Mouse (Mus musculus) limb, embryonic 15.5 days (tissue): ENCODE measurements around the gene Nos1. TPM values are rescaled to one million over a fixed set of nuclear protein-coding genes. Genes with fewer than 3 reads are reported as not detected.
"Not testable (repeated sequence)": the region's sequence is repeated elsewhere in the genome, so short reads cannot be mapped to it uniquely, and the experiment has no call there.

Source experiments
- ATAC-seq: fragments of 200-750 bp; cut with Nextera tagmentation; 2 replicates; pipeline ENCODE4 v1.8.0; 2017; ENCODE audit warnings: low read depth, moderate TSS enrichment; ENCODE audit not compliant: insufficient number of reproducible peaks, low FRiP score, low TSS enrichment
- H3K27ac ChIP-seq: fragments of 300-500 bp; sonication (generic); 2 replicates; pipeline ENCODE4 v1.5.1; 2015; ENCODE audit warnings: moderate library complexity, mild to moderate bottlenecking, inconsistent platforms
- H3K27me3 ChIP-seq: fragments of 300-500 bp; sonication (generic); 2 replicates; pipeline ENCODE4 v1.6.1; 2015; ENCODE audit warnings: inconsistent platforms
- H3K36me3 ChIP-seq: fragments of 300-500 bp; sonication (generic); 2 replicates; pipeline ENCODE4 v1.6.1; 2015; ENCODE audit warnings: inconsistent platforms
- H3K4me1 ChIP-seq: fragments of 300-500 bp; sonication (generic); 2 replicates; pipeline ENCODE4 v1.6.1; 2015; ENCODE audit warnings: inconsistent platforms
- H3K4me2 ChIP-seq: fragments of 300-500 bp; sonication (generic); 2 replicates; pipeline ENCODE4 v1.6.1; 2015; ENCODE audit warnings: mild to moderate bottlenecking, inconsistent platforms
- H3K4me3 ChIP-seq: fragments of 300-500 bp; sonication (generic); 2 replicates; pipeline ENCODE4 v1.5.1; 2015; ENCODE audit warnings: mild to moderate bottlenecking, inconsistent platforms
- H3K9ac ChIP-seq: fragments of 300-500 bp; sonication (generic); 2 replicates; pipeline ENCODE4 v1.6.1; 2015; ENCODE audit warnings: inconsistent platforms
- H3K9me3 ChIP-seq: fragments of 300-500 bp; sonication (generic); 2 replicates; pipeline ENCODE4 v1.6.1; 2016; ENCODE audit warnings: inconsistent platforms
- WGBS: fragments of 180-500 bp; shearing (Covaris S2); methylation state at CpG from one replicate; pipeline ENCODE4 v1.1.7; 2015; 5-methylcytosine and 5-hydroxymethylcytosine counted together
- polyA plus RNA-seq: library from polyadenylated mRNA; unstranded; fragments of >200 nt; fragmentation: Nextera tagmentation; extraction: Ambion mirVana; gene quantifications from 2 replicates; pipeline ENCODE4 v1.2.1, GENCODE M21; 2015

Gene Nos1
- polyA plus RNA-seq, 1 experiment from 2014 or later, result 1.2 TPM

DNA sequence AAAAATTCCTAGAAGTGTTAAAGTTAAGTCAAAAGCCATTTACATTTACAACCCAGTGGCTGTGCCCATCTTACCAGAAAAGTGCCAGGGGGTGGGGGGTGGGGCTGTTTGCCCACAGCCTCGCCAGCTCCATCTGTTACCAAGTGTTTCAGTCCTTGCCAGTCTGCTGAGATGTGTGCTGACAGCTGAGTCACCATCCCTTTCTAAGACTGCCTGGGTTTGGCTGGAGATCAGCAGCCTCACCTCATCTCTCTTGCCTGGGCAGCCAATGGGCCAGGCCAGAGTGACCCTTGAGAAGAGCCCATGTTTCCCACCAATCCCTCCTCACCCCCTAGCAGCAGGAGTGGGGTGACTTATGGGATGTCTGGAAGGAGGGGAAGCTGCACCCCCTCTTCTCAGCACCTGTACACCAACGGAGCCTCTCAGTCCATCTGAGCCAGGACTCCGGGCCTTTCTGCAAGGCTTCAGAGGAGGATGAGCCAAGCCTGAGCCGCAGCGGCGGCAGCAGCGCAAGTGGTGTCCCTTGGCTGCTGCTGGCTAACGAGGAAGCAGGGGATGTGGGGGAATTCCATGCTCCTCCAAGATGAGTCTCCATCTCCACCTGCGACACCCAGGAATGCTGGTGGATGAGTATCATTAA is 100.2 kb downstream of the Nos1 start:
- H3K9me3 ChIP-seq, result no peaks in the 10 kb centered on the region
- H3K4me2 ChIP-seq, result no peak overlapping the region
- no peak overlapping the region for H3K9ac ChIP-seq
- no peak overlapping the region for H3K4me3 ChIP-seq
- no peaks in the 10 kb centered on the region for H3K27me3 ChIP-seq
- H3K27ac ChIP-seq, result no peak overlapping the region
- no peaks in the 10 kb centered on the region for H3K4me1 ChIP-seq
- ATAC-seq, result no peak
- WGBS, result 85% methylated on average over 9 of the region's 9 CpGs
- H3K36me3 ChIP-seq, result no peaks in the 10 kb centered on the region

DNA sequence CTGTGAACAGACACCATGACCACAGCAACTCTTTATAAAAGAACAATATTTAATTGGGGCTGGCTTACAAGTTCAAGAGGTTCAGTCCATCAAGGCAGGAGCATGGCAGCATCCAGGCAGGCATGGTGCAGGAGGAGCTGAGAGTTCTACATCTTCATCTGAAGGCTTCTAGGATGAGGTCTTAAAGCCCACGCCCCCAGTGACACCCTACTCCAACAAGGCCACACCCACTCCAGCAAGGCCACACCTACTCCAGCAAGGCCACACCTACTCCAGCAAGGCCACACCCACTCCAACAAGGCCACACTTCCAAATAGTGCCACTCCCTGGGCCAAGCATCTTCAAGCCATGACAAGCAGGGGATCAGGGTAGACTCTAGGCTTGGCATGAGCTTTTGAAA is 101.6 kb downstream of the Nos1 start:
- H3K9me3 ChIP-seq, H3K4me1 ChIP-seq, ATAC-seq, H3K27me3 ChIP-seq, H3K9ac ChIP-seq, H3K27ac ChIP-seq, H3K36me3 ChIP-seq, H3K4me2 ChIP-seq, H3K4me3 ChIP-seq: not testable (repeated sequence)
- WGBS, result 65% methylated on average over 1 of the region's 1 CpGs

DNA sequence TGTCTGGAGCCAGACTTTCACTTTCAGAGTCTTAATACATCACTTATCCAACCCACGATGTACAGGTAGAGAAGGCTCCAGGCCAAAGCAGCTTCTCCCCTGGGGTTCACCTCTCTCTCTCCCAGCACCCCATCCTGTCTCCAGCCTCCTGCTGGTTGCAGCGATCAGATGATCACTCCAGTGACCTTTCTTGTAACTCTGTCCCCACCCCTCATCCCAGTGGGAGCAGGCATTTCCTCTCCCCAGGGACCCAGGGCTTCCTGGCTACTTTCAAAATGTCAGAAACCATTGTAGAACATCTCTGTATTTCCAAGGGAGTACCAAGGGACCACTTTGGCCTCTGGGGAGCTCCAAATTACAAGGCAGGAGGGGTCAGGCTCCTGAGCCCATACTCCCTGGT is 104.2 kb downstream of the Nos1 start:
- no peaks in the 10 kb centered on the region for H3K36me3 ChIP-seq
- 67% methylated on average over 2 of the region's 2 CpGs for WGBS
- no peak overlapping the region for H3K4me2 ChIP-seq
- H3K4me3 ChIP-seq, result no peak overlapping the region
- no peak overlapping the region for H3K27ac ChIP-seq
- no peaks in the 10 kb centered on the region for H3K27me3 ChIP-seq
- ATAC-seq, result no peak
- no peaks in the 10 kb centered on the region for H3K9me3 ChIP-seq
- H3K9ac ChIP-seq, result no peak overlapping the region
- H3K4me1 ChIP-seq, result peaks cover 4% of the 10 kb centered on the region; the same call in 1 of the 2 replicates

DNA sequence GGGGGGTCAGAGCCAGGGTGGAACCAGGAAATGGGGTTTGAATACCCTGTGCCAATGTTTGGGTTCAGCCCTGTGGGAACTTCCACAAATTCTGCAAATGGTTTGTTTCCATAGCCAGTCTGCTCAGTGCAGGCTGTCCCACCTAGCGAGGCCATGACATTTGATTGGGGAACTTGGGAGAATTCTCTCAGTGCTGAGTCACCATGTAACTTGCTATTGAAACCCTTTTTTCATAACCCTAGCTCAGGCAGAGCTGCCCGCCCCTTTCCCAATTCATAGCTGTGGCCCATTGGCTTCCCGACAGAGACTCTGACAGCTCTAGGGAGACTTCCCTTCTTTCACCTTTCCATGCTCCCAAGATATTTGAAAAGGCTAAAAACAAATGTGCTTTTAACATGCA is 107.3 kb downstream of the Nos1 start:
- Histone ChIP-seq H3K27me3 (no peaks in the 10 kb centered on the region), H3K27ac (no peak overlapping the region), H3K4me1 (peaks cover 4% of the 10 kb centered on the region; the same call in 1 of the 2 replicates), H3K4me3 (no peak overlapping the region), H3K36me3 (no peaks in the 10 kb centered on the region), H3K9me3 (no peaks in the 10 kb centered on the region), H3K4me2 (no peak overlapping the region), H3K9ac (no peak overlapping the region)
- WGBS, result 75% methylated on average over 3 of the region's 3 CpGs
- no peak for ATAC-seq

DNA sequence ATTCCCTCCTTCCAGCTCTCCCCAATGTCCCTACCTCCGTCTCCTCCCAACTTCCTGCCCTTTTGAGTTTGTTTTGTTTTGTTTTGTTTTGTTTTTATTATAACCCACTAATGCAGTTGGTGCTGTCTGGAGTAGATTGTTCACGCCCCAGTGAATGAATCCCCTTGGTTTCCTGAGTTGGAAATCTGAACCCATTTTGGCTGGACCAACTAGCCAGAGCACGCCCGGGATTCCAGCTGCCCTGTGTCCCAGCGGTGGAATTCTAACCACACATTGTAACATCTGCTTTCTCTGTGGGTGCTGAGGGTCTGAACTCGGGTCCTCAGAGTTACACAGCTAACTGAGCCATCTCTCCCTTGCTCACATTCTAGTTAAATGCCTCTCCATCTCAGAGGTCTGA is 108.1 kb downstream of the Nos1 start:
- Histone ChIP-seq H3K9ac (no peak overlapping the region), H3K9me3 (no peaks in the 10 kb centered on the region), H3K27ac (no peak overlapping the region), H3K4me2 (no peak overlapping the region), H3K36me3 (no peaks in the 10 kb centered on the region), H3K4me1 (peaks cover 4% of the 10 kb centered on the region; the same call in 1 of the 2 replicates), H3K27me3 (no peaks in the 10 kb centered on the region), H3K4me3 (no peak overlapping the region)
- no peak for ATAC-seq
- WGBS, result 40% methylated on average over 6 of the region's 6 CpGs

DNA sequence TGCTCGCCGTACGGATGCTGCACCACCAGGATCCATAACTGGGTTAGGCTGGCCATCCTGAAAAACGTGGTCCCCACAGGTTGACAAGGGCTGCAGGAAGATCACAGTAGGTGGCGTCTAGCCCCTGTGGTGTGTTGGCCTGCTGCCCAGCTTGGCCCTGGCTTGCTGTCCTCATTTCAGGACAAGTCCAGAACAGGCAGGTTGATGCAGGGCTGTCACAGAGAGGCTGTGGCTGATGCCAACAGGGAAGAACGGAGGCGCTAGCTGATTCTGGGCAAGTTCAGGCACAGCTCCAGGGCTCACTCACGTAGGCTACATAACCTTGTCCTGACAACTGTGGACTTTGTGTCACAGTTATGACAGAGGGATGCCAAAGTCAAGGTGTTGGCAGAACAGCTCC is 108.7 kb downstream of the Nos1 start:
- Histone ChIP-seq H3K4me2 (no peak overlapping the region), H3K4me1 (peaks cover 4% of the 10 kb centered on the region; the same call in 1 of the 2 replicates), H3K36me3 (no peaks in the 10 kb centered on the region), H3K4me3 (no peak overlapping the region), H3K27me3 (no peaks in the 10 kb centered on the region), H3K27ac (no peak overlapping the region), H3K9me3 (no peaks in the 10 kb centered on the region), H3K9ac (no peak overlapping the region)
- no peak for ATAC-seq
- 61% methylated on average over 8 of the region's 8 CpGs for WGBS

DNA sequence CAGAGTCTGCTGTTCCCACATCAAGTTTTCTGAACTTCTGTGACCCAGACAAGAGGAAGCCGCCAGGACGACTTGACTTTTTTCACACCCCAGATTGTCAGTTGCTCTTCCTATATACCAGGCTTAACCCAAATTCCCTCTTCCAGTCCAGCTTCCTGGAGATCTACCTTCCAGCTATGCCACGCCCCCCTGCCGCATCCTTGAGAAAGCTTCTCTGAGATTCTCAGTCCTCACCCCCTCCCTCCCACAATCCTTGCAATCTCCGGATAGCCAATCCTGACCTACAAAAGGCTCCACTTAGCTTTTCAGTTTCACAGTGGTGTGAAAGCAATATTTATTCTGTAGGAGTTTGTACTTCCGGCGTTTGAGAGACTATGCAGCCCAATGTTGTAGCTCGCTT is 110.0 kb downstream of the Nos1 start:
- Histone ChIP-seq H3K4me1 (peaks cover 4% of the 10 kb centered on the region; the same call in 1 of the 2 replicates), H3K9me3 (no peaks in the 10 kb centered on the region), H3K4me2 (no peak overlapping the region), H3K4me3 (no peak overlapping the region), H3K27ac (no peak overlapping the region), H3K36me3 (no peaks in the 10 kb centered on the region), H3K27me3 (no peaks in the 10 kb centered on the region), H3K9ac (no peak overlapping the region)
- WGBS, result 70% methylated on average over 8 of the region's 8 CpGs
- no peak for ATAC-seq

DNA sequence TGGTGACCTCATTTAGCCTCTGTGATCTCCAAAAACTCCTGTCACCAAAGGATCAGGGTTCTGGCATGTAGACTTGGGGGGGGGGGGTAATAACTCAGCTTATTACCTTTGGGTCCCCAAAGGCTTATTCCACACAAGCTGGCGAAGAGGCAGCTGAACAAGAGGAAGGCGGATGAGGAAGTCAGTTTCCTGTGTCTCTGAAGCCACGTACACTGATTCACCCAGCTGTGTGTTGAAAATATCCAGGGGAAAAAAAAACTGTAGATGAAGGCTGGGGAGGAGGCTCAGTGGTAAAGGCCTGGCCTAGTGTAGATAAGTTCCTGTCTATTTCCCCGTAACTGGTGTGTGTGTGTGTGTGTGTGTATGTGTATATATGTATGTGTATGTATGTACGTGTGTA is 110.7 kb downstream of the Nos1 start:
- H3K4me3 ChIP-seq, result no peak overlapping the region
- no peak overlapping the region for H3K4me2 ChIP-seq
- H3K36me3 ChIP-seq, result no peaks in the 10 kb centered on the region
- H3K4me1 ChIP-seq, result peaks cover 4% of the 10 kb centered on the region; the same call in 1 of the 2 replicates
- no peak for ATAC-seq
- no peaks in the 10 kb centered on the region for H3K27me3 ChIP-seq
- 72% methylated on average over 5 of the region's 5 CpGs for WGBS
- H3K27ac ChIP-seq, result no peak overlapping the region
- H3K9ac ChIP-seq, result no peak overlapping the region
- H3K9me3 ChIP-seq, result no peaks in the 10 kb centered on the region

DNA sequence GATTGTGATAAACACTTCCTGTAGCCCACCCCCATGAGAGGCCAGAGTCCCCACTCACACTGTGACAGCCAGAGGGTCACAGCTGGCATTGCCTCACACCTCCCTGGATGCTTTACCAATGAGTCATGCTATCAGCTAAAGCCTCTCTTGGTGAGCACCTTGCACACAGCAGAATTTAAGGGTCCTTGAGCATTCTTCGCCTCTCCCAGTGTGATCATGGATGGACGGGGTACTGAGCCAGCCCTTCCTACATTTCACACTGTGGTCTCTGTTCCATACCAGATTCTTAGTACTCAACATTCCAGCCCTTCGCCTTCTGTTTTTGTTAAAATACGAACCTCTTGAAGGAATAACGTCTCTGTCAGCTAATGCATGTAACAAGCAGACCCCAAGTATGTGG is 113.2 kb downstream of the Nos1 start:
- WGBS, result 81% methylated on average over 5 of the region's 5 CpGs
- no peak overlapping the region for H3K4me3 ChIP-seq
- H3K9ac ChIP-seq, result no peak overlapping the region
- no peaks in the 10 kb centered on the region for H3K9me3 ChIP-seq
- H3K36me3 ChIP-seq, result no peaks in the 10 kb centered on the region
- H3K4me1 ChIP-seq, result peaks cover 18% of the 10 kb centered on the region
- no peak overlapping the region for H3K4me2 ChIP-seq
- H3K27ac ChIP-seq, result no peak overlapping the region
- ATAC-seq, result no peak
- no peaks in the 10 kb centered on the region for H3K27me3 ChIP-seq

DNA sequence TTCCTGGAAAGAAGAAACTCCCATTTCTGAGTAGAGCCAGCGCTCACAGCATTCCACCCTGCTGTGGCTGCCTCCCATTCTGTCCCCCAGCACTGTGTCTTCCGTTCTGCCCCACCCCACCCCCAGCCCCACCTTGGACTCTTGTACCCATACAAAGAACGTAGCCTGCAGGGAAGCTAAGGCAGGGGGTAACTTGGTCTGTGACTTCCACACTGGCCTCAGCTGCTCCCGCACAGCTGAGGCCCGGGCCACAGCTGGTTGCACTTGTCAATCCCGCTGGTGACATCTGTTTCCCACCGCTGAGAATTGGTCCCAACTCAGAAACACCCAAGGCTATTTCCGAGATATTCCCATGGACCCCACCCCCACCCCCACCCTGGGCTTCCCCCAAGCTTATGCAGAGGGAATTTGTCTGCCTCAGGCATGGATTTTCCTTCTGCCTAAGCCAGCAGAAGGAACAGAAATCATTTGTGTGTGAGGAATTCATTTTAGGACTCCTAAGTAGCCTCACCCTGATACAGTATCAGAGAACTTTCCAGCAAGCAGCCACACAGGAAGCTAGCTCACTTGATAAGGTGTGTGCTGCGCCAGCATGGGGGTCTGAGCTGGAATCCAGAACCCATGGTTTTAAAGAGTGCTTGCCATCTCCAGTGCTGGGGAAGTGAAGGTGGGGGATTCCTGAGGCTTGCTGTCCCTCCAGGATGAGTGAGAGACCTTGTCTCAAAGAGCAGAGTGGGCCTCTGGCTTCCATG is 117.4 kb downstream of the Nos1 start:
- no peaks in the 10 kb centered on the region for H3K36me3 ChIP-seq
- WGBS, result 12% methylated on average over 9 of the region's 9 CpGs
- H3K4me1 ChIP-seq, result peaks cover 16% of the 10 kb centered on the region
- no peak overlapping the region for H3K9ac ChIP-seq
- peak; percentile 64; the same call in 1 of the 2 replicates for ATAC-seq
- no peak overlapping the region for H3K4me2 ChIP-seq
- H3K9me3 ChIP-seq, result no peaks in the 10 kb centered on the region
- H3K27me3 ChIP-seq, result no peaks in the 10 kb centered on the region
- peak overlapping the region; percentile 27; the same call in 1 of the 2 replicates for H3K27ac ChIP-seq
- H3K4me3 ChIP-seq, result no peak overlapping the region

DNA sequence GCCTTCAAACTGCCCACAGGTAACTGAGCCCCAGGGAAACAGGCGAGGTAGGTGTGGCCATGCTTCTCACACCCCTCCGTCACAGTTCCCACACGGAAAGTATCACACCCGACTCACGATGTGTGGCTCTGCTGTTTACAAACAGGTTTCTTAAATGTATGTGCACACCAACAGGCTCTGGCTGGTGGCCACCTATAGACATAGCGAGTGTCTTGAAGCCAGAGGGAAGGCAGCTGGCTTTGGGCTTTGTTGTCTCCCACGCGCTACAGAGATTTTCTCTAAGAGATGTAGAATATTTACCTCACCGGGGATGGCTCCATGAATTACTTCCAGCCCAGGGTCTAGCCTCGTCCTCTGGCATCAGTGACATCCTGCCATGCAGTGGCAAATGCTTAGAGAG is 118.5 kb downstream of the Nos1 start:
- H3K27me3 ChIP-seq, result no peaks in the 10 kb centered on the region
- H3K36me3 ChIP-seq, result no peaks in the 10 kb centered on the region
- no peaks in the 10 kb centered on the region for H3K9me3 ChIP-seq
- no peak for ATAC-seq
- no peak overlapping the region for H3K4me3 ChIP-seq
- H3K9ac ChIP-seq, result no peak overlapping the region
- no peak overlapping the region for H3K27ac ChIP-seq
- peaks cover 16% of the 10 kb centered on the region for H3K4me1 ChIP-seq
- WGBS, result 55% methylated on average over 10 of the region's 10 CpGs
- H3K4me2 ChIP-seq, result no peak overlapping the region

DNA sequence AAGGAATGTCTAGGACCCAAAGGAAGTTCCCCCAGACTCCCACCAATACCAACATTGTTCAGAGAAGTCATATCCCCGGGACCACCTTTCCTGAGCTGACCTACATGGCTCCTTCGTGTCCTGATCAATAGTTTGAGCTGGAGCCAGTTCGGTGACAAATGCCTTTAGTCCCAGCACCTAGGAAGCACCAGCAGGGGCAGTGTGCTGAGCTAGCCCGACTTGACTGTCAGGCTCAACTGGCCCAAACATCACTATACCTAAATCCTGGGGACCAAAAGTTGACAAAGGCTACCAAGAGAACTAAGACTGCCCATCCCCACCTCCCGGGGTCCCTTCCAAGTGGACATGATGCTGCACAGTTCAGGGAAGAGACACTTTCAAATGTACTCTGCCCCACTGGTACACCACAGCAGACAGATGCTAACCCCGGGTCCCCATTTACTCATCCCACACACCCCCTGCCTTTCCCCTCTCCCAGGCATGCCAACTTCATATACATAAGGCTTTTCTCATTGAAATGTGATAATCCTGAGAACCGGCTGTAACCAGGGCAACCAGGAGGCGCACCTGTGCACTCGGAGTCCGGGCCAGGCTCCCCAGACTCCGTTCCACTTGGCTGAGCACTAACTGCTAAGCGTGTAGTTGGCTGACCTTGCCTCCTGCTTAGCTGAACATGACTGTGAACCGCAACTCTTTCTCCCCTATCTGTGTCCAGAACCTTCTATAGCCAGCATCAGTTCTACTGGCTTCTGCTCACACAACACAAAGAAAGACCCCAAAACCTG is 120.3 kb downstream of the Nos1 start:
- Histone ChIP-seq H3K27me3 (no peaks in the 10 kb centered on the region), H3K4me1 (peaks cover 16% of the 10 kb centered on the region), H3K9ac (no peak overlapping the region), H3K27ac (no peak overlapping the region), H3K36me3 (no peaks in the 10 kb centered on the region), H3K9me3 (no peaks in the 10 kb centered on the region), H3K4me2 (no peak overlapping the region), H3K4me3 (no peak overlapping the region)
- no peak for ATAC-seq
- WGBS, result 21% methylated on average over 13 of the region's 13 CpGs
